Mouse (Mus musculus): ENCODE data around the gene Nsun7. TPM values are rescaled to one million over a fixed set of nuclear protein-coding genes. Genes with fewer than 3 reads are reported as not detected.

Gene Nsun7
- polyA plus RNA-seq, 1 experiment from 2014 or later = 0.24 TPM

DNA sequence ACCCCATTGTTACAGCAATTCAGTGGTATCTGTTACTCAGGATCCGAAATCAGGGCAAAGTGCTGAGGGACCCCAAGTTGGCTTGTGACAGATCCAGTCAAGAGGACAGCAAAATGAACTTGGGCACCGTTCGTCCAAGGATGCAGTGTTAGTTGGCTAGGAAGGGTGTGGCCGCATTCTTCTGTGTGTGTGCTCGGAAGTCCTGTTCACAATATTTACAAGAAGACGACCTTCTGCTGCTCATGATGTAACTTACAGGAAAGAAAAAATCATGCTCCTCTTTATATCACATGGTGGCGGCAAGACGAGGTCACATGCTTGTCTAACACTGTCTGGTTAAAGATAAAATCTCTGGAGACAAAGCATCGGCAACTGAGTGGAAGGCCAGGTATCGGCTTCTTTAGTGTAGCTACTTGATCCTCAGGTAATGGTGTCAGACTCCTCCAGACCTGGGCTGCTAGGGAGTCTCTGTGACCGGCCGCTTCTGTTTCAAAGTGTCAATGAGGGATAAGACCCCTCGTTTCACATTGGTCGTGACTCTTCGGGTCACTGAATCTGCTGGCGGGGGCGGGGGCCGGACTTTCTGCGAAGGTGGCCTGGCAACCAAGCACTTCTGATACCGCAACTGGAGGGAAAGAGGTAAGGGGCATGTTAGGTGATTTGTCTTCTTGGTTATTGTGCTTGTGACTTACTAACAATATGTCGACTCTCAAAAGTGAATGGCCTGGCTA lies 42.6 kb downstream of the Nsun7 start:
- no peaks in the 10 kb centered on the region for H3K4me1 ChIP-seq (ENCODE audit: insufficient read depth, low read length)
- H3K4me2 ChIP-seq (replicated peaks; ENCODE audit: low read depth, low read length) = no peak overlapping the region
- peaks cover 24% of the 10 kb centered on the region for H3K36me3 ChIP-seq (ENCODE audit: insufficient read depth, low read length)
- H3K9ac ChIP-seq (replicated peaks; ENCODE audit: low read length) = no peak overlapping the region
- no peaks in the 10 kb centered on the region for H3K9me3 ChIP-seq (ENCODE audit: low read length)
- no peak for ATAC-seq (ENCODE audit: low FRiP score, low TSS enrichment)
- 76% methylated on average over 21 of the region's 21 CpGs for WGBS
- H3K4me3 ChIP-seq (ENCODE audit: low read length) = no peak overlapping the region
- H3K27me3 ChIP-seq (ENCODE audit: insufficient read depth, low read length) = no peaks in the 10 kb centered on the region
- no peak overlapping the region for H3K27ac ChIP-seq (ENCODE audit: low read length)

DNA sequence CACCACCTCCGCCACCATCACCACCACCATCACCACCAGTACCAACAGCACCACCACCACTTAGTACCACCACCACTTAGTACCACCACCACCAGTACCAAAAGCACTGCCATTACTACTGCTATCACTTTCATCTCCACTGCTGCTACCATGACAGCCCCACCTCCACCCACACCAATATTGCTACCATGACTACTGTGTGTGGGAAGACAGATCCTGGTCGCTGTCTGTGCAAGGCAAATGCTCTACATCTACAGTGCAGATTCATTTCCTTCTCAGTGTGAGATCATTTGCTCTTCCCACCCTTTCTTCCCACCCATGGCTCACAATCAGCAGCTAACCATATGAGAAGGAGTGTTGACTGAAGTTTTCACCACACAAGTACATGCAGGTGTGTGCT lies 43.2 kb downstream of the Nsun7 start:
- Histone ChIP-seq H3K4me3 (ENCODE audit: low read length) (no peak overlapping the region), H3K36me3 (ENCODE audit: insufficient read depth, low read length) (peaks cover 27% of the 10 kb centered on the region), H3K4me1 (ENCODE audit: insufficient read depth, low read length) (no peaks in the 10 kb centered on the region), H3K9ac (replicated peaks; ENCODE audit: low read length) (no peak overlapping the region), H3K27me3 (ENCODE audit: insufficient read depth, low read length) (no peaks in the 10 kb centered on the region), H3K9me3 (ENCODE audit: low read length) (no peaks in the 10 kb centered on the region), H3K4me2 (replicated peaks; ENCODE audit: low read depth, low read length) (no peak overlapping the region), H3K27ac (ENCODE audit: low read length) (no peak overlapping the region)
- no peak for ATAC-seq (ENCODE audit: low FRiP score, low TSS enrichment)
- WGBS = 91% methylated on average over 2 of the region's 2 CpGs

- Histone ChIP-seq H3K27ac (ENCODE audit: low read length) (no peak overlapping the region), H3K9me3 (ENCODE audit: low read length) (no peaks in the 10 kb centered on the region), H3K36me3 (ENCODE audit: insufficient read depth, low read length) (peaks cover 31% of the 10 kb centered on the region), H3K4me1 (ENCODE audit: insufficient read depth, low read length) (no peaks in the 10 kb centered on the region), H3K4me3 (ENCODE audit: low read length) (no peak overlapping the region), H3K4me2 (replicated peaks; ENCODE audit: low read depth, low read length) (no peak overlapping the region), H3K27me3 (ENCODE audit: insufficient read depth, low read length) (no peaks in the 10 kb centered on the region), H3K9ac (replicated peaks; ENCODE audit: low read length) (no peak overlapping the region)
- no peak for ATAC-seq (ENCODE audit: low FRiP score, low TSS enrichment)
- WGBS = 83% methylated on average over 11 of the region's 11 CpGs
Measured at GRCm38 (mm10) chr5:66304300-66305067, 44.8 kb downstream of the Nsun7 start.

DNA sequence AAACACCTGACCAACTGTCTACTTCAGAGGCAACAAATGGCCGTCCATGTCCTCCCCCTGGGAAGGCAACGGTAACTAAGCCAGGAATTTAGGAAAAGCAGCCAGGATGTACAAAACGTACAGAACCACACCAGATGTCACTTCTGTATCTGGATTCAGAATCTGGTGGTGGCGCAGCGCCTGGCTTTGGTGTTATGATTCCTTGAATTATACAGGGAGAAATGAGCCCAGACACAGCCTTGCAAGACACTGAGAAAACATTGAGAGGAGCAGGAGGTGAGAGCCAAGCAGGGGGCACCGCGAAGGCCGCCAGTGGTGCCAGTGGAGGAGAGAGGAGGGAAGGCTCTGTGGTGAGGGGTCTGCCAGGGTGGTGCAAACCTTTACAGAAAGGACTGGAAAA lies 45.8 kb downstream of the Nsun7 start:
- Histone ChIP-seq H3K4me1 (ENCODE audit: insufficient read depth, low read length) (no peaks in the 10 kb centered on the region), H3K36me3 (ENCODE audit: insufficient read depth, low read length) (peaks cover 35% of the 10 kb centered on the region), H3K4me2 (replicated peaks; ENCODE audit: low read depth, low read length) (no peak overlapping the region), H3K27me3 (ENCODE audit: insufficient read depth, low read length) (no peaks in the 10 kb centered on the region), H3K4me3 (ENCODE audit: low read length) (no peak overlapping the region), H3K27ac (ENCODE audit: low read length) (no peak overlapping the region), H3K9me3 (ENCODE audit: low read length) (no peaks in the 10 kb centered on the region), H3K9ac (replicated peaks; ENCODE audit: low read length) (no peak overlapping the region)
- 72% methylated on average over 8 of the region's 8 CpGs for WGBS
- ATAC-seq (ENCODE audit: low FRiP score, low TSS enrichment) = no peak

DNA sequence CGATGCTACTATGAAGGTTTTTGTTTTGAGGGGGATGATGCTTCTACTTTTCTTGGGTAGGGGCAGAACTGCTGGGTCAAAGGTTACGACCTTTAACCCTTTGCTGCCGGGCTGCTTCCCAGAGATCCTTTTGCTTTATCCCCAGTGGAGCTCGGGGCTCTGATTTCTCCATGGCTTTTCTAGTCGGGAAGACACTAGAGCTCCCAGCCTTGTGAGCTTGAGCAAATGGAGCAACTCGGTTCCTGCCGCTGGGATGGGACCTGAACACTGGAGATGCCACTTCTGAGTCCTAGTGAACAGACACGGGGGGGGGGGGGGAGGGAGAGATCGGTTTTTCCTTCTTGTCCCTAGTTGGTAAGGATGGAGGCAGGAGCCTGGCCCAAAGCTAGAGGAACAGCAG lies 50.6 kb downstream of the Nsun7 start:
- no peak overlapping the region for H3K9ac ChIP-seq (replicated peaks; ENCODE audit: low read length)
- H3K9me3 ChIP-seq (ENCODE audit: low read length) = no peaks in the 10 kb centered on the region
- H3K36me3 ChIP-seq (ENCODE audit: insufficient read depth, low read length) = peaks cover 25% of the 10 kb centered on the region
- no peak for ATAC-seq (ENCODE audit: low FRiP score, low TSS enrichment)
- H3K27ac ChIP-seq (ENCODE audit: low read length) = no peak overlapping the region
- no peaks in the 10 kb centered on the region for H3K4me1 ChIP-seq (ENCODE audit: insufficient read depth, low read length)
- H3K27me3 ChIP-seq (ENCODE audit: insufficient read depth, low read length) = no peaks in the 10 kb centered on the region
- WGBS = 69% methylated on average over 9 of the region's 9 CpGs
- no peak overlapping the region for H3K4me3 ChIP-seq (ENCODE audit: low read length)
- no peak overlapping the region for H3K4me2 ChIP-seq (replicated peaks; ENCODE audit: low read depth, low read length)

DNA sequence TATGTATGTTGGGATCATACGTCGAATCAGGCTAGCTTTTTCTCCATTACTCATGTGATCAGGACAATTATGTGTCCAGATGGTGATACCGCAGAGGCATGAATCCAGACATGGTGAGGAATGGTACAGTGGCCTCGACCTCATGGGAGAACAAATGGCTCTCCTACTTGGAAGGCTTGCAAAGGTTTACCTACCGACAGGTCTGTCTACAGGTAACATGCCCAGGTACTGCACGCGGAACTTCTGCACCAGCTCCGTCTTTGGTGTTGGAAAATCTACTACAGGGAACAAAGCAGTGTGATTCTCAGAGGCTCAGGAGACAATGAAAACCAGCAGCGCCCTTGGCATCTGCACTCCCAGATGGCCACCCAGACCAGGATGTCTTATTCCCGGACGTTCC lies 51.1 kb downstream of the Nsun7 start:
- Histone ChIP-seq H3K27me3 (ENCODE audit: insufficient read depth, low read length) (no peaks in the 10 kb centered on the region), H3K4me2 (replicated peaks; ENCODE audit: low read depth, low read length) (no peak overlapping the region), H3K27ac (ENCODE audit: low read length) (no peak overlapping the region), H3K9ac (replicated peaks; ENCODE audit: low read length) (no peak overlapping the region), H3K36me3 (ENCODE audit: insufficient read depth, low read length) (peaks cover 25% of the 10 kb centered on the region), H3K4me1 (ENCODE audit: insufficient read depth, low read length) (no peaks in the 10 kb centered on the region), H3K4me3 (ENCODE audit: low read length) (no peak overlapping the region), H3K9me3 (ENCODE audit: low read length) (no peaks in the 10 kb centered on the region)
- ATAC-seq (ENCODE audit: low FRiP score, low TSS enrichment) = no peak
- 93% methylated on average over 11 of the region's 11 CpGs for WGBS

- ATAC-seq (ENCODE audit: low FRiP score, low TSS enrichment) = no peak
- peaks cover 5% of the 10 kb centered on the region; the same call in 1 of the 2 replicates for H3K36me3 ChIP-seq (ENCODE audit: insufficient read depth, low read length)
Measured at GRCm38 (mm10) chr5:66315791-66316190, 56.1 kb downstream of the Nsun7 start.

GRCm38 (mm10) chr5:66319341-66319740 lies 59.6 kb downstream of the Nsun7 start:
- peaks cover 6% of the 10 kb centered on the region; the same call in 1 of the 2 replicates for H3K4me1 ChIP-seq (ENCODE audit: insufficient read depth, low read length)
- whole genome bisulfite sequencing = 72% methylated on average over 6 of the region's 6 CpGs

More at GRCm38 (mm10) chr5:66315791-66316190, 56.1 kb downstream of the Nsun7 start:
- H3K4me3 ChIP-seq (ENCODE audit: low read length) = no peak overlapping the region
- 89% methylated on average over 5 of the region's 5 CpGs for WGBS
- H3K27me3 ChIP-seq (ENCODE audit: insufficient read depth, low read length) = no peaks in the 10 kb centered on the region
- no peak overlapping the region for H3K9ac ChIP-seq (replicated peaks; ENCODE audit: low read length)
- H3K4me2 ChIP-seq (replicated peaks; ENCODE audit: low read depth, low read length) = no peak overlapping the region
- H3K9me3 ChIP-seq (ENCODE audit: low read length) = no peaks in the 10 kb centered on the region
- H3K4me1 ChIP-seq (ENCODE audit: insufficient read depth, low read length) = no peaks in the 10 kb centered on the region
- H3K27ac ChIP-seq (ENCODE audit: low read length) = no peak overlapping the region

DNA sequence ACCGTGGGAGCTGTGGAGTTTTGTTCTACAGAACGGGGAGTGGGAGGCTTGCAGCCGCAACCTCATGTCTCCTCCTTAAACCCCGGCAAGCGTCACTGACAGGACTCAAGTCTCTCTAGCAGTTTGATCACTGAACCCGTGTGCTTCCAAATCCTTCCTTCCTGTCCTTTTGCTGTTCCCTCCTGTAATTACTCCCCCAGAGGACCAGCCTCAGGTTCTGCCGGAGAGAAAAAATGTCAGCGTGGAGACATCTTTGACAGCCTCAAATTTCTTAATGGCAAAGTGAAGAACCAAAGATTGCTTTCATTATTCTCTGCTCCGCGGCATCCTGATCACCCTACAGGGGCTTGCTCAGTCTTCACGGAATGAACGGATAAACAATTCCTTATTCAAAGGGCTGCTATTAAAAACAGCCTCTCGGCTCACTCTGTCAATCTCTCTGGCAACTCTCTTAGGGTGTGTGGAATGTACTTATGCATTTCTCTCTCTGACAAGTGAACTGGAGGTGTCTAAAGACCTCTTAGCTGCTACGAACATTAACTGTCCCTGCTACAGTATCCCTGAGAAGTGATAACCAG lies 60.2 kb downstream of the Nsun7 start:
- no peak overlapping the region for H3K4me2 ChIP-seq (replicated peaks; ENCODE audit: low read depth, low read length)
- no peak for ATAC-seq (ENCODE audit: low FRiP score, low TSS enrichment)
- H3K4me1 ChIP-seq (ENCODE audit: insufficient read depth, low read length) = peaks cover 8% of the 10 kb centered on the region; the same call in 1 of the 2 replicates
- WGBS = 36% methylated on average over 14 of the region's 14 CpGs
- H3K9me3 ChIP-seq (ENCODE audit: low read length) = no peaks in the 10 kb centered on the region
- H3K27me3 ChIP-seq (ENCODE audit: insufficient read depth, low read length) = no peaks in the 10 kb centered on the region
- H3K4me3 ChIP-seq (ENCODE audit: low read length) = no peak overlapping the region
- no peak overlapping the region for H3K9ac ChIP-seq (replicated peaks; ENCODE audit: low read length)
- H3K36me3 ChIP-seq (ENCODE audit: insufficient read depth, low read length) = no peaks in the 10 kb centered on the region
- no peak overlapping the region for H3K27ac ChIP-seq (ENCODE audit: low read length)

More at GRCm38 (mm10) chr5:66319341-66319740, 59.6 kb downstream of the Nsun7 start:
- Histone ChIP-seq H3K27me3 (ENCODE audit: insufficient read depth, low read length) (no peaks in the 10 kb centered on the region), H3K4me3 (ENCODE audit: low read length) (no peak overlapping the region), H3K9me3 (ENCODE audit: low read length) (no peaks in the 10 kb centered on the region), H3K9ac (replicated peaks; ENCODE audit: low read length) (no peak overlapping the region), H3K27ac (ENCODE audit: low read length) (no peak overlapping the region), H3K4me2 (replicated peaks; ENCODE audit: low read depth, low read length) (no peak overlapping the region), H3K36me3 (ENCODE audit: insufficient read depth, low read length) (no peaks in the 10 kb centered on the region)
- ATAC-seq (ENCODE audit: low FRiP score, low TSS enrichment) = no peak

All from kidney, embryonic 16.5 days (tissue).